Mouse (Mus musculus) urinary bladder, adult 18-20 months (tissue): Measurements from ENCODE around the gene Glb1.
"Not testable (repeated sequence)": the region's sequence is repeated elsewhere in the genome, so short reads cannot be mapped to it uniquely, and the experiment has no call there.

Experiments
- DNase-seq, 2 experiments: peaks; one replicate each; pipeline ENCODE4 v3.0.0; 2022; ENCODE audit warnings: low spot score in 2 of 2, mixed read lengths in 2 of 2

The Glb1 gene

DNA sequence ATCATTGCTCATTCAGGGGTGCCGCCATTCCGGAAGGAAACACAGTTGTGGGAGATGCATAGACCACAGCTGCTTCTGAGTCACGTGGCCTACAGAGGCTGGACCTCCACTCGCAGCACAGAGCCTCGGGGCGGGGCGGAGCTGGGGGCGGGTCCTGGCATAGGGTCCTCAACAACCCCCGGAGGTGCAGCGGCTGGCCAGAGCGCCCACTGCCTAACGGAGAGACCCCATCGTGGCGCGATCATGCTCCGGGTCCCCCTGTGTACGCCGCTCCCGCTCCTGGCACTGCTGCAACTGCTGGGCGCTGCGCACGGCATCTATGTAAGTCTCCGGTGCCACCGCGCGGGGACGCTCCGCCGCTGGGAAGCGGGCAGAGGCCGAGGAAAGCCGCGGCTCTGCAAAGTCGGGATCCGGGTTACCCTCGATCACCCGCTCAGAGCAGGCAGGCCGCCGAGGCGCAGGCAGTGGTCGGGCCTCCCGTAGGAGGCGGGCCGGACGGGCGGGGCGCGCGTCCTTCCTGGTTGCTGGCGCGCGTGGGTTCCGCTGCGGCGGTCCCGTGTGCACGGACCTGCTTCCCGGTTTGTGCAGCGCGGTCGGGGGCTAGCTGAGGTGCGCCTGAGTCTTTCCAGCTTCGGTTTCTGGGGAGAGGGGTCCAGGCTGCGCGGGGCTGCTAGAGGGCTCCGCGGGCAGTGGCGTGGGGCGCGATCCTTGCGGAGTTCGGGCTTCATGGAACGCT lies at the start of gene Glb1, which contains the start of gene Tmppe:
TSS of gene Glb1 (plus strand) at position 128 of the 736 bp plus-strand sequence.
TSS of gene Tmppe (plus strand) at position 157 of the 736 bp plus-strand sequence.
- DNase-seq: peak; percentile 71 to 74

DNA sequence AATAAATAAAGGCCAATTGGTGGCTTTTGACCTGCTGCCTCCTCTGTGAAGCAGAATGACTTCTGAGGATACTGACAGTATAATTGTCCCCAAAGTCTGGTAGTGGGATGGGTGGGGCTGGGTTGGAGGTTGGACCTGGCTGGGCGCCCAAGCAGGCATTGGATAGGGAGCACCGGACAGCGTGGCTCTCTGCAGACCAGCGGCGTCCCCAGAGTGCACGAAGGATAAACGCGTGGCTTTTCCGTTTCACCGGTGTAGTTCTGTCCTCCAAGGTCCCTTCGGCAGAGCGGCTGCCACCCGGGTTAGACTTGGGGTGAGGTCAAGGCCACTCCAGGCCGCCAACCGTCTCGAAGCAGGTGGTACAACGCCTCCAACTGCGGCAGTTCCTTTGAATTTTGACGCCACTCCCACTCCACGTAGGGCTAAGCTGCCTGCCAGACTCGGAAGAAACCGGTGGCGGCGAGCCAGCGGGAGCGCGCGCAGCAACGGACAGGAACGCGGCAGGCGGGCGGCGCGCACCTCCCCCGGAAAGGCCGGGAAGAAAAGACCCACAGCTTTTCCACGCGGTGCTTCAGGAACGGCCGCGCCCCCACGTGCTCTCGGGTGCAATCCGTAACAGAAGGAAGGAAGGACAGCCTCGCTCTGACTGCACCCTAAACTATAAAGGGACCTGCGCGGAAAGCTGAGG lies 32.9 kb upstream of the Glb1 start:
- peak; percentile 54 to 80 for DNase-seq

- DNase-seq: no peak
These were observed 32.4 kb upstream of the Glb1 start for GRCm38 (mm10) chr9:114368471-114368858.

DNA sequence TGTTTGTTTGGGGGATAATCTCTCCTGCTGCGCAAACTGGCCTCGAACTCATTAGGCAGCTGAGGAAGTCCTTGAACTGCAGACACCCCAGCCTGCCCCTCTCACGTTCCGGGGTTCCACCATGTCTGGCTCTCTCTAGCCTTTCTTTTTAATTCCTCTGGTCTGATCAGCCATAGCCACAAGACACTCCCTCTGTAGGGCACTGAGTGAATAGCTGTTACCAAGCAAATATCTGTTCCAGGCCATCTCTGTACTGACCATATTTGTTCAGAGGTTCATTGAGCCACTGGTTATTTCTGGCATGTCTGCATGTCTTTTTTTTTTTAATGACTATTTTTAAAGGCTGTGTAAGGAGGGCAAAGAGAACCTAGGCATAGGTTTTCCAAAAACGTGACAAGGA lies 31.5 kb upstream of the Glb1 start:
- not testable (repeated sequence) for DNase-seq

- not testable (repeated sequence) for DNase-seq
These were observed 29.2 kb upstream of the Glb1 start for GRCm38 (mm10) chr9:114371717-114372116.

- no peak for DNase-seq
These were observed 25.5 kb upstream of the Glb1 start for GRCm38 (mm10) chr9:114375276-114375962.

- no peak for DNase-seq
These were observed 23.7 kb upstream of the Glb1 start for GRCm38 (mm10) chr9:114377168-114377567.

DNA sequence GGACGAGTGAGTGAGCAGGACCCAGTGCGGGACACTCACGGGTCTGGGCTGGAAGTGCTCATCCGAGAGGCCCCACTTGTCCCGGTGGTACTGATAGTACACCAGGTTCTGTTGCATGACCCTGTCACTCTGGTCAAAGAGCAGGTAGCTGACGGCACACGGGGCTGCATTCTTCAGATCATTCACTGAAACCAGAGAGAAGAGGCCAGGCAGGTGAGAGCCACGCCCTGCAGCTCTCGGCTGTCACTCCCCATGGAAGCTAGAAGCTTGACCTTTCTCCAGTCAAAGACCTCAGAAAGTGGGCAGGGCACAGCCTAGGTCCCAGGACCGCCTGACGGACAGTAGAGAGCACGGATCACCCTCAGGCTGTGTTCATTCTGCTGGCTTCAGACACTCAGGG lies 21.0 kb upstream of the Glb1 start:
- DNase-seq: no peak

DNA sequence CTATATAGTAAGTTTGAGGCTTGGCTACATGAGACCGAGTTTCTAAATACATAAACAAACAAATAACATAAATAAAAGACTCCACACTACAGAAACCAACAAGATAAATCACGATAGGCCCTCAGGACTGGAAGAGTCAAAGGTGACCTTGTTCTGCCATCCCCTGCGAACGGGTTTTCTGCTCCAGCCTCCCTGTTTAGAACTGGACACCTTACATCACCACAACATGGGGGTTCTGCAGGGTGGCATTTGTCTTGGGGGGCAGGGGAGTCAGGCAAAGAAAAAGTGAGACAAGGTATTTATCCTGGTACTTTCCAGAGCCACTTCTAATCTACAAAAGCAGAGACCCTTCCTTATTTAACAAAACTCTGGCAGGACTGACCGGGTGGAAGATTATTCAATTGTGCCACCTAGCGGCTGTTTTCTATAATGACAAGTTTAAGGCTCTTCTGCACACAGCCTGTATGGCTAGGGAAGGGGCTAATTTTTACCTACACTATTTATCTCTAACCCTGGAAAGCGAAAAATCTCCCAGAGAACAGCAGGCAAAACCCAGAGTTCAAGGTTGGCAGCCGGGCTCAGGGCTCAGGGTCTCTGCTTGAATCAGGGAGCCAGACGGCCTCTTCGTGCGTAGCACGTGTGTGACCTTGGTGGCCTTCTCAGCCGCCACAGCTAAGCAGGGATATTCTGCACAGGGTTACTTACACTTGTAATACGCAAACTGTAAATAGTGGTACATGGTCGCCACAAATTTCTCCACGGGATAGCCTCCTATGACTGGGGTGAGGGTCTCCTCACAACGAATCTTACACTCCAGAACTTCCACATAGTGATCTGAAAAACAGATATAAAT lies 19.8 kb upstream of the Glb1 start:
- no peak for DNase-seq

- DNase-seq: no peak
These were observed 17.8 kb upstream of the Glb1 start for GRCm38 (mm10) chr9:114382936-114383710.

DNA sequence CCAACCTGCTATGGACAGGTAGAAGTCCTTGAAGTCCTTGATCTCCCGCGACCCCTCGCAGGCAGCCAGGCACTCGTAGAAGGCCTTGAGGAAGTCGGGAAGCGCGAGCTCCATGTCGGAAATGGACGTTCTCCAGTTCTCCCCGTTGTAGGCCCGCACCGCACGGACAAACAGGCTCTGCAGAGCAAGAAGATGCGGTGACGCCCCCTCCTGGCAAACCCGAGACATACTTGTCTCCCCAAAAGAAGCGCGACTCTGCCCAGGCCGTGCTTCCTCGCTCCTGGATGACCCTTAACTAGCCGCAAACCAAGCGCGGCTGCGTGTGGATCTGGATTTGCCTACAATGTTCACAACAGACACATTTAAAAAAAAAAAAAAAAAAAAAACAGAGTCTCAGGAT lies 16.2 kb upstream of the Glb1 start:
- DNase-seq: no peak

- DNase-seq: no peak
These were observed 15.7 kb upstream of the Glb1 start for GRCm38 (mm10) chr9:114385160-114385559.

GRCm38 (mm10) chr9:114387086-114387485 lies 13.8 kb upstream of the Glb1 start:
- no peak for DNase-seq

GRCm38 (mm10) chr9:114388288-114388687 lies 12.6 kb upstream of the Glb1 start:
- DNase-seq: no peak

DNA sequence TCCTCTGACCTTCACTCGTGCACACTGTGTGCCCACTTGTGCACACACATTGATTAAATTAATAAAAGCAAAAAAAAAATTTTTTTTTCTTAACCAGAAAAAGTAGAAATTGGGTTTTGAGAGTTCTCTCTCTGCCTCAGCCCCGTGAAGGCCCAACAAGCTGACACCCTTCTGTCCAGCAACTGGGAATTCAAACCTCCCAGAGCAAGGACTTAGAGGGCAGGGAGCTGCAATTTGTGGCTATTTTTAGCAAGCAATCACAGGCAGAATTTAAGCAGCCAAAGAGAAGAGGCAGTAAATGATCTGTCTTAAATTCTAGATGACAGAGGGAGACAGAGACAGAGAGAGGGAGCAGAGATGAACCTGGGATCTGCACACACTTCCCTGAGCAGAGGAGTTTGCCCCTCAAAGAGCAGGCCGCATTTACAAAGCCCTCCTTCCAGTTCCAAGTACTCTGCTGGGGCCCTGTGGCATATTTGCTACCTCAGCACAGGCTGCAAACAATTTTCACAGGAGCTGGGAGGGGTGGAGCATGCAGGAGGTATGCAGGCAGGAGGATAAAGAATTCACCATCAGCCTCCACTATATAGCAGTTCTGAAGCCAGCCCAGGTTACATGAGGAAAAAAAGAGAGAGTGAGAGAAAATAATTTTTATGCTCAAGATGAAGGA lies 12.0 kb upstream of the Glb1 start:
- DNase-seq: no peak

DNA sequence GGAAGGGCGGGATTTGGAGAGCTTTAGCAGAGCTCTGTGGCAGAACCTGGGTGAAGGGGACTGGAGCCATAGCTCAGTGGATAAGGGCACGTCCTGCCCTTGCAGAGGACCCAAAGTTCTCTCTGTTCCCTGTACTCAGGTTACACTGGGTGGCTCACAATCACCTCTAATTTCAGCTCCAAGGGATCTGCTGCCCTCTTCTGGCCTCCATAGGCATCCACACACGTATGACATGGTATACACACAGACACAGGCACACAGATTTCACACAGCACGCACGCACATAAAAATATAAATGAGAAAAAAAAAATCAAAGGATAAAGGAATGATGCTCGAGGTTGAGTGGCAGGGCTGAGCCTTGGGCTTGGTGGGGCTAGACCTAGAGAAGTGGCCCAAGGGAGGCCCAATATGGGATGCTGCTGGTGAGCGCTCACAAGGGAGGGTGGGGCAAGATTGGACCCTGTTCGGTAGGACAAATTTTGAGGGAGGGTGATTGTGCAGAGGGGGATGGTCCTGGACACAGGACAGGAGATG lies 11.4 kb upstream of the Glb1 start:
- no peak for DNase-seq

GRCm38 (mm10) chr9:114389905-114390748 lies 10.7 kb upstream of the Glb1 start, which contains the start of gene Crtap:
Crtap (minus strand) TSS chr9:114390675.
- peak; percentile 63 to 66 for DNase-seq

- no peak for DNase-seq
These were observed 10.2 kb upstream of the Glb1 start for GRCm38 (mm10) chr9:114390749-114391075.

- not testable (repeated sequence) for DNase-seq
These were observed 6.7 kb upstream of the Glb1 start for GRCm38 (mm10) chr9:114394136-114394535.
